Mouse (Mus musculus): Measurements from ENCODE around the gene Schip1. TPM values are rescaled to one million over a fixed set of nuclear protein-coding genes. Genes with fewer than 3 reads are reported as not detected.
A peak's percentile ranks its signal among the peaks of the same experiment; 100 is the strongest.

Schip1 gene
- polyA plus RNA-seq, 1 experiment from 2014 or later: 129 TPM

DNA sequence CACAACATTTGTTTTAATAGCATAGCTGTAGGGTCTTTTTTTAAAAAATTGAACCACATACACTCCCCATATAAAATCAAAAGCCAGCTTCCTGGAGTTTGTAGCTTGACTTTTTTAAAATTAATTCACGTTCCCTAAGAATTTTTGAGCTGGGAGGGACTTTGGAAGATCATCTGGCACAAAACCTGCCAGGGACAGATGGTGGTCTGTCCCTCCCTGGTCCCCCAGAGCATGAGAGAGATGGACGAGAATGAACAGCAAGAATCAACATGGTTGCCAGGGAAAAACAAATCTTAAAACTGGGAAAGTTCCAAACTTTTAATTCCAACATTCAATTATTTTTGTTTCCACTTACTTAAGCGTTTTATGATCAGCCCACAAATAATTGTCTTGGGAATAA, 334.1 kb downstream of the Schip1 start:
- Histone ChIP-seq H3K9ac (no peak overlapping the region), H3K27ac (no peak overlapping the region), H3K4me3 (no peak overlapping the region), H3K27me3 (no peaks in the 10 kb centered on the region), H3K36me3 (ENCODE audit: poor library complexity, severe bottlenecking) (no peaks in the 10 kb centered on the region), H3K9me3 (replicated peaks) (no peaks in the 10 kb centered on the region), H3K4me2 (no peak overlapping the region), H3K4me1 (peaks cover 7% of the 10 kb centered on the region; the same call in 1 of the 2 replicates)
- no peak for ATAC-seq
- 80% methylated on average over 3 of the region's 3 CpGs for WGBS

DNA sequence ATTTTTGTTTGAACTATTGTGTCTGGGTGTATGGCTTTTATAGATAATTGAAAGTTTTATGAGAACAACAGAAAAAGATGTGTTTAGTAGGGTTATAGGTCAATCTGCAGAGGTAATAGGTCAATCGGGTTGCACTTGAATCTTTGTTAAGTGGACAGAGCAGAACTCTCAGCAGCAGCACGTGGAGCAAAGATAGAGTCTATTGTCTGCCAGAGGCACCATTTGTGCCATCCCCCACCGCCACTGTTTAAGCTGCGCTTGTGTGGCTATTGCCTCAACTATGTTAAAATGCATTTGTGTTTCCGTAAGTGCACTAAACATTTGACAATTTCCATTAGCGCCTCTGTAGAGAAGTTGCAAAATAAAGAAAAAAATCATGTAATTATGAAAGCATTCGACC, 335.5 kb downstream of the Schip1 start:
- H3K36me3 ChIP-seq (ENCODE audit: poor library complexity, severe bottlenecking): no peaks in the 10 kb centered on the region
- no peaks in the 10 kb centered on the region for H3K9me3 ChIP-seq (replicated peaks)
- H3K4me2 ChIP-seq: no peak overlapping the region
- peaks cover 11% of the 10 kb centered on the region; the same call in 1 of the 2 replicates for H3K4me1 ChIP-seq
- ATAC-seq: no peak
- no peak overlapping the region for H3K4me3 ChIP-seq
- no peak overlapping the region for H3K9ac ChIP-seq
- H3K27ac ChIP-seq: no peak overlapping the region
- 70% methylated on average over 7 of the region's 7 CpGs for WGBS
- no peaks in the 10 kb centered on the region for H3K27me3 ChIP-seq

DNA sequence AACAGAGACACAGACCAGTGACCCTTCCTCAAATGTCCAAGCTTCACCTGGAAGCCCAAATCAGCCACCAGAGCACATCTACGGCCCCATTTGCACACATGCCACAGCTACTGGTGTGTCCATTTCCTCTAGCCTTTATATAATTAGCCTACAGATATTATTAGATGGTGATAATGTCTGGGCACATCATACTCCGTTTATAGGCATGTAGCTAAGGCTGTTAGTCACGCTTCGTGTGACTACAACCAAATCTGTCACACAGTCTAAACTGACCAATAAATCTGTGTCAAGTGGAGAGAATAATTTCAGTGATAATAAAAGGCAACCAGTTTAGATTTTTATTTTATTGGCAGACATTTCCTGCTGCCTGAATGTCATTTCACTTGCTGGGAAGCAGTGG, 338.7 kb downstream of the Schip1 start:
- ATAC-seq: no peak

DNA sequence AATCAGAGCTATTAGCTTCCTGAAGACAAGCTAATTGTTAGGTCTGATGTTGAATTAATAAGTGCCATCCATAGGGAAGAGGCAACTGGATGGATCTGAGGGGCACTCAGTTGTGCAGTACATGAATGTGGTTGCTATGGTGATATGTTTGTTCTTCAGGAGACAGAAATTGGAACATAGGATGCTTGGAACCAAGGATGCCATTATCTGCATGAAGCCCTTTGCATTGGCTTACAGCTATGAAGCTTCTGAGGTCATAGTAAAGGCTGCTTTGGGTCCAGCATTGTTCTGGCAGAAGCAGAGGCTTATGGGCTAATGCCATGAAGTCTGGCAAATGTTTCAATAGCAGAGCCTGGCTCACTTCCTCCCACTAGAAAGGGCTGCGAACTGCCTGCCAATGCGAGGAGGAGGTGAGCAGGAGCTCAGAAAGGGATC, 339.2 kb downstream of the Schip1 start:
- H3K4me3 ChIP-seq: no peak overlapping the region
- H3K4me1 ChIP-seq: peaks cover 23% of the 10 kb centered on the region
- WGBS: 60% methylated on average over 2 of the region's 2 CpGs
- no peaks in the 10 kb centered on the region for H3K36me3 ChIP-seq (ENCODE audit: poor library complexity, severe bottlenecking)
- no peak overlapping the region for H3K27ac ChIP-seq
- no peaks in the 10 kb centered on the region for H3K27me3 ChIP-seq
- H3K4me2 ChIP-seq: no peak overlapping the region
- ATAC-seq: peak; percentile 54
- no peak overlapping the region for H3K9ac ChIP-seq
- no peaks in the 10 kb centered on the region for H3K9me3 ChIP-seq (replicated peaks)

More for the DNA sequence above, 338.7 kb downstream of the Schip1 start:
- Histone ChIP-seq H3K27me3 (no peaks in the 10 kb centered on the region), H3K9ac (no peak overlapping the region), H3K36me3 (ENCODE audit: poor library complexity, severe bottlenecking) (no peaks in the 10 kb centered on the region), H3K4me2 (no peak overlapping the region), H3K9me3 (replicated peaks) (no peaks in the 10 kb centered on the region), H3K4me1 (peaks cover 19% of the 10 kb centered on the region), H3K4me3 (no peak overlapping the region), H3K27ac (no peak overlapping the region)
- 88% methylated on average over 4 of the region's 4 CpGs for whole genome bisulfite sequencing

DNA sequence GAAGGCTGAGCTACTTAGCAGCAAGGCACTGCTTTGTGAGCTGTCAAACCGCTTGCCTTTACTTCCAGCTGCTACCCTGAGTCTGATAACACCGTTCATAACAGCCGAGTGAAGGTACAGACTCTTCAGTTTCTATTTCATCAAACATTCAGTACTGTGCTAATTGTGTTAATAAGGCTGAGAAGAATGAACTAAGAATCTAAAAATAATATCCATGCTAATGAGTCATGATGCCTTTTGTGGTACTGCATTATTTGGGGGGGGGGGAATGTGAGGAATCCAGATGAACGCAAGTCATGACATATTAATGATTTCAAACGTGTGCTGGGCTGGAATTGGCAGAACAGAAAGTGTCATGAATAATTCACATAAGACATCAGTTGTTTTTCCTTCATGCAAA, 341.1 kb downstream of the Schip1 start:
- H3K36me3 ChIP-seq (ENCODE audit: poor library complexity, severe bottlenecking): no peaks in the 10 kb centered on the region
- H3K27ac ChIP-seq: no peak overlapping the region
- H3K4me1 ChIP-seq: peaks cover 19% of the 10 kb centered on the region
- 57% methylated on average over 5 of the region's 5 CpGs for WGBS
- H3K4me2 ChIP-seq: no peak overlapping the region
- H3K9me3 ChIP-seq (replicated peaks): no peaks in the 10 kb centered on the region
- no peak for ATAC-seq
- H3K4me3 ChIP-seq: no peak overlapping the region
- H3K9ac ChIP-seq: no peak overlapping the region
- H3K27me3 ChIP-seq: no peaks in the 10 kb centered on the region

DNA sequence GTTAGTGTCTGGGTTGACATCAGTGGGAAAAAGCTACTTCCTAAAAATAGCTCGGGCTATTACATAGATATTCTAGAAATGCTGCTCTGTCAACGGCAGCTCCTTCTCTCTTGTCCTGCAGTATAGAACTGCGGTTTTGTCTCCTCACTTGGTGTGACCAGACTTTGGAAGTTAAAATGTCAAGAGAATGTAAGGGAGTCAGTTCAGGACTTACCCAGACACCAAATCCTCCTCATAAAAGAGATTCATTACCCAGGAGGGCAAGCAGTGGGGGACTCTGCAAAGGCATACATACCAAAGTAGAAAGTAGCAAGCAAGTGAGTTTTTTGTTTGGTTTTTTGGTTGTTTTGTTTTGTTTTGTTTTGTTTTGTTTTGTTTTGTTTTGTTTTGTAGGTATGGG, 347.7 kb downstream of the Schip1 start:
- H3K4me2 ChIP-seq: no peak overlapping the region
- H3K27ac ChIP-seq: no peak overlapping the region
- H3K27me3 ChIP-seq: no peaks in the 10 kb centered on the region
- peaks cover 15% of the 10 kb centered on the region for H3K4me1 ChIP-seq
- no peak for ATAC-seq
- no peak overlapping the region for H3K4me3 ChIP-seq
- no peak overlapping the region for H3K9ac ChIP-seq
- no peaks in the 10 kb centered on the region for H3K9me3 ChIP-seq (replicated peaks)
- H3K36me3 ChIP-seq (ENCODE audit: poor library complexity, severe bottlenecking): no peaks in the 10 kb centered on the region
- 90% methylated on average over 3 of the region's 3 CpGs for WGBS

DNA sequence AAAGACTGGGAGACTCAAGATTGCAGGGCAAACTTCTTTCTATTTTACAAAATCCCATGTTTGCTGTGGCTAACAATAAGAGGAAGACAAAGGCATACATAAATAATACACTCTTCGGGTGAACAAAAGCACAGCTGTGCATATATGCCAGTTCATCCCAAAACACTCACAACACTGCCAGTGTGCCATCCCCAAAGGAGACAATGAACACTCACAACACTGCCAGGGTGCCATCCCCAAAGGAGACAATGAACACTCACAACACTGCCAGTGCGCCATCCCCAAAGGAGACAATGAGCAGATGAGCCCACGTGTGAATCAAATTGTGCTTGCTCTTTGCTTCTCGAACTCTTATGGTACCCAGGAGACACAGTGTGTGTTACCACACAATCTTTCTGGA, 355.2 kb downstream of the Schip1 start:
- H3K27ac ChIP-seq: no peak overlapping the region
- H3K9ac ChIP-seq: no peak overlapping the region
- no peak for ATAC-seq
- 0 out of 2 replicates have a peak, but pooled peaks cover 4% of the 10 kb centered on the region for H3K4me1 ChIP-seq
- WGBS: 79% methylated on average over 4 of the region's 4 CpGs
- H3K4me2 ChIP-seq: no peak overlapping the region
- H3K4me3 ChIP-seq: no peak overlapping the region
- no peaks in the 10 kb centered on the region for H3K36me3 ChIP-seq (ENCODE audit: poor library complexity, severe bottlenecking)
- no peaks in the 10 kb centered on the region for H3K9me3 ChIP-seq (replicated peaks)
- no peaks in the 10 kb centered on the region for H3K27me3 ChIP-seq

DNA sequence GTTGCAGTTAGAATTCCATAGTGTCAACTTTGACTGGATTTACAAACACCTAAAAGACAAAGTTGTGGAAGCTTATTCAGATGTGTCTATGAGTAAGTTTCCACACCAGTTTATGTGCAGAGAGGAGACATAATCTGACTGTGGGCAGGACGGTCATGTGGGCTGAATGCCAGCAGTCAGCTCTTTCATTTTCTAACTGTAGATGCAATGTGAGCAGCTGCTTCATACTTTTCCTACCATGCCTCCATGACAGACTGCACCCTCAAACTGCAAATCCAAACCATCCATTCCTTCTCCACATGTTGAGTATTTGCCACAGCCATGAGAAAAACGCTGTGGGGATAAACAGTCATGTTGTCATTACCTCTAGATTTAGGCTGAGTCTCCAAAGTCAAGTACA, 356.3 kb downstream of the Schip1 start:
- Histone ChIP-seq H3K36me3 (ENCODE audit: poor library complexity, severe bottlenecking) (no peaks in the 10 kb centered on the region), H3K9me3 (replicated peaks) (no peaks in the 10 kb centered on the region), H3K9ac (no peak overlapping the region), H3K4me2 (no peak overlapping the region), H3K4me1 (0 out of 2 replicates have a peak, but pooled peaks cover 4% of the 10 kb centered on the region), H3K4me3 (no peak overlapping the region), H3K27ac (no peak overlapping the region), H3K27me3 (no peaks in the 10 kb centered on the region)
- 93% methylated on average over 2 of the region's 2 CpGs for WGBS
- no peak for ATAC-seq

DNA sequence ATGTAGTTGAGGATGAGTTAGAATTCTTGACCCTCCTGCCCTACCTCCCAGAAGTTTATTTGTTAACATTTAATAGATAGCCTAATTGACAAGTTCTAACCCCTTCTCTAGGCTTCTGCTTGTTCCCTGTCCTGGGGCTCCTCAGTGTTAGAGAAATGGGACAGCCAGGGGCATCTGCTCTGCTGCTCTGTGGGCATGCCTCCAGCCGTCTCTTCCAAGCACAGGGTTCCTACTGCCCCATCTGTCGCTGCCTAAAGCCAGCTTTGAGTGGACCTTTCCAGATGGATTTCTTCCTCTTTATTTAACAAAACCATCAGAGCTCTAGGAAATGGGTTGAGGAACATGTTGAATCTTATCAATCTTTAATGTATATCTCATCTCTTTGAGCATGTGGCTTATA, 357.2 kb downstream of the Schip1 start:
- Histone ChIP-seq H3K4me1 (0 out of 2 replicates have a peak, but pooled peaks cover 3% of the 10 kb centered on the region), H3K4me2 (no peak overlapping the region), H3K27me3 (no peaks in the 10 kb centered on the region), H3K36me3 (ENCODE audit: poor library complexity, severe bottlenecking) (no peaks in the 10 kb centered on the region), H3K9me3 (replicated peaks) (no peaks in the 10 kb centered on the region), H3K9ac (no peak overlapping the region), H3K4me3 (no peak overlapping the region), H3K27ac (no peak overlapping the region)
- ATAC-seq: no peak
- WGBS: 80% methylated on average over 2 of the region's 2 CpGs

DNA sequence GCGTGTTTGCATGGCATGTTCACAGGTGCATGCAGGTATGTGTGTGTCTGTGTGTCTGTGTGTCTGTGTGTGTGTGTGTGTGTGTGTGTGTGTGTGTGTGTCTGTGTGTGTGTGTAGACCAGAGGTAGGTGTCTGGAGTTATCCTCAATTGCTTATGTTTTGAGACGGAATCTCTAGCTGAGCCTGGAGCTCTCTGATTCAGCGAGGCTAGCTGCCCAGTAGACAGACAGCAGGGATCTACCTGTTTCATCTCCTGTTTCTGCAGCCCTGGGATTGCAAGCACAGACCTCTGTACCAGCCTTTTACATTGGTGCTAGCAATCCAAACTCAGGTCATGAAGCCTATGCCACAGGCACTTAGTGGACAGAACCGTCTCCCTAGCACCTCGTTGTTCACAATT, 363.5 kb downstream of the Schip1 start:
- Histone ChIP-seq H3K27ac (no peak overlapping the region), H3K4me3 (no peak overlapping the region), H3K36me3 (ENCODE audit: poor library complexity, severe bottlenecking) (no peaks in the 10 kb centered on the region), H3K27me3 (no peaks in the 10 kb centered on the region), H3K4me1 (no peaks in the 10 kb centered on the region), H3K9ac (no peak overlapping the region), H3K4me2 (no peak overlapping the region), H3K9me3 (replicated peaks) (no peaks in the 10 kb centered on the region)
- 92% methylated on average over 5 of the region's 5 CpGs for WGBS
- no peak for ATAC-seq

DNA sequence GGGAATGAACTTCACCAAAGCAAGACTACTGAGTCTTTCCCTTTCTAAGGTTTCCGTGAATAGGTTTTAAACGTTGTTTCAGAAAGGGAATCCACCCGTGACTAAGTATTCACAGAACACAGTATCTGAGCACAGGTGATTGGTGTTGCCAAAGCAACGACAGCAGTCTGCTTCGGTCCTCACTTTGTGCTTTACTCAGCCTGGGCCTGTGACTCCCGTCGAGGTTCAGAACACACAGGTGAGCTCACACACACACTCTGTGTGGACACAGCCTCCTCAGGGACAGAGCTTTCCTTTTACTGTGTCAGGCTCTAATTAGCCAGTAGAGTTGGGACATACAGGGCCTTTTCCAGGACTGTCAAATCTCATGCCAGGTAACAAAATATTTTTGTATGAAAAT, 369.8 kb downstream of the Schip1 start:
- peak; percentile 55 for ATAC-seq
- WGBS: 19% methylated on average over 7 of the region's 7 CpGs

DNA sequence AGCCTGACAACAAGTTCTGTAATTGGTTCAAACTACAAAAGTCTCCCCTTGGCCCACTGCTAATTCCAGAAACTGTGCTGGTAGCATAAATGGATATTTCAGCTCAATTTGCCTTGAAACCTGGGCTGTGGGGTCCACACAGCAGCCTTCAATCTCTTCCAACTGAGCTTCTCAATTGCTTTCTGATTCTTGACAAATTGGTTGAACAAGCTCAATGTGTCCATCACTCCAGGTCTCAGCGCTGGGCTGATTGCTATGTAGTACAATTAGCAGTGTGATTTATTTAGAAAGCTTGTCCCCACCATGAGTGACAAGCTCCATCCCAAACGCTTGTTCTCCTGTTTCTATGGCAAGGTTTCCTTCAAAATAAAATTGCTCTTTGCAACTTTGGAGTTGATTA, 370.3 kb downstream of the Schip1 start:
- H3K4me2 ChIP-seq: no peak overlapping the region
- no peaks in the 10 kb centered on the region for H3K36me3 ChIP-seq (ENCODE audit: poor library complexity, severe bottlenecking)
- H3K4me3 ChIP-seq: no peak overlapping the region
- H3K9ac ChIP-seq: no peak overlapping the region
- ATAC-seq: peak; percentile 41; the same call in 1 of the 2 replicates
- WGBS: 39% methylated on average over 2 of the region's 2 CpGs
- peaks cover 13% of the 10 kb centered on the region for H3K4me1 ChIP-seq
- H3K27me3 ChIP-seq: no peaks in the 10 kb centered on the region
- no peaks in the 10 kb centered on the region for H3K9me3 ChIP-seq (replicated peaks)
- no peak overlapping the region for H3K27ac ChIP-seq

More for the DNA sequence above, 369.8 kb downstream of the Schip1 start:
- peaks cover 13% of the 10 kb centered on the region for H3K4me1 ChIP-seq
- no peaks in the 10 kb centered on the region for H3K9me3 ChIP-seq (replicated peaks)
- no peaks in the 10 kb centered on the region for H3K27me3 ChIP-seq
- H3K36me3 ChIP-seq (ENCODE audit: poor library complexity, severe bottlenecking): no peaks in the 10 kb centered on the region
- no peak overlapping the region for H3K4me2 ChIP-seq
- H3K4me3 ChIP-seq: no peak overlapping the region
- H3K9ac ChIP-seq: no peak overlapping the region
- no peak overlapping the region for H3K27ac ChIP-seq

DNA sequence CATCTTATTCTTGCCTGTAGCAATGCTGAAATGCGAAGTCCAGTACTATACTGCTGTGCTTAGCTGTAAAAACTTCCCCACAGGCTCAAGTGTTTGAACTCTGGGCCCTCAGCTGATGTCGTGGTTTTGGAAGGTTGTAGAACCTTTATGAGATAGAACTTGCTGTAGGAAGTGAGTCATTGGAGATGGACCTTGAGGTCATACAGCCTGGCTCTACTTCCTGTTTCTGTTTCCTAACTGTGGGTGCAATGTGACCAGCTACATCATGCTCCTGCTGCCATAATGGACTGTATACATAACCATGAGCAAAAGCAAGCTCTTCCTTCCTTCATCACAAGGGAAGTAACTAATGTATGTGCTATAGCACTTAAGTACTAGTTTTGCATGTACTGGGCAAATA, 383.9 kb downstream of the Schip1 start:
- Histone ChIP-seq H3K27ac (no peak overlapping the region), H3K4me3 (no peak overlapping the region), H3K27me3 (no peaks in the 10 kb centered on the region), H3K4me1 (no peaks in the 10 kb centered on the region), H3K9ac (no peak overlapping the region), H3K9me3 (replicated peaks) (no peaks in the 10 kb centered on the region), H3K36me3 (ENCODE audit: poor library complexity, severe bottlenecking) (no peaks in the 10 kb centered on the region), H3K4me2 (no peak overlapping the region)
- WGBS: 77% methylated on average over 2 of the region's 2 CpGs
- ATAC-seq: no peak

Data from forebrain, embryonic 13.5 days (tissue).